In genomic region chr1:154726361-154727161, GRCm38 (mm10) we compare ENCODE assay signal across 8 mouse cellular contexts.
DNase-seq lines count a peak whose midpoint lies in the region; ATAC-seq lines count a peak whose summit lies in the region.

No protein-coding gene starts in this region.

- no peak overlapping the region for H3K27ac ChIP-seq in embryonic facial prominence, embryonic 15.5 days (replicated peaks)
- no peak overlapping the region for H3K27ac ChIP-seq in intestine, embryonic 15.5 days

- peaks cover 23% of the 10 kb centered on the region; the same call in 1 of the 2 replicates for H3K4me1 ChIP-seq in embryonic facial prominence, embryonic 15.5 days
- peaks cover 6% of the 10 kb centered on the region; the same call in 1 of the 2 replicates for H3K4me1 ChIP-seq in intestine, embryonic 15.5 days (replicated peaks)

- H3K4me2 ChIP-seq in embryonic facial prominence, embryonic 15.5 days (replicated peaks): peak overlapping the region; percentile 66
- peak overlapping the region; percentile 69 for H3K4me2 ChIP-seq in intestine, embryonic 15.5 days (replicated peaks)

- peak; percentile 52 to 64 for DNase-seq in layer of hippocampus, postnatal 10 days (ENCODE audit: low spot score in 2 of 2)
- no peak for DNase-seq in layer of hippocampus, adult 8-10 months (ENCODE audit: low spot score in 2 of 2)
- peak; percentile 46 for DNase-seq in cerebellum, adult 11 months
- peak; percentile 73 for DNase-seq in right cerebral cortex, postnatal 4 days
- DNase-seq in gastrocnemius, adult 18-20 months (ENCODE audit: low spot score): no peak

- no peaks in the 10 kb centered on the region for H3K36me3 ChIP-seq in embryonic facial prominence, embryonic 15.5 days
- no peaks in the 10 kb centered on the region for H3K36me3 ChIP-seq in intestine, embryonic 15.5 days

- under 1% methylated on average over 45 of the region's 45 CpGs for WGBS in embryonic facial prominence, embryonic 15.5 days
- 1% methylated on average over 45 of the region's 45 CpGs for WGBS in intestine, embryonic 15.5 days

- ATAC-seq in embryonic facial prominence, embryonic 15.5 days (ENCODE audit: insufficient number of reproducible peaks, low FRiP score, low TSS enrichment, low read depth): no peak
- no peak for ATAC-seq in intestine, embryonic 15.5 days
- ATAC-seq in megakaryocyte, adult 5-6 weeks (ENCODE audit: poor library complexity, severe bottlenecking): peak; percentile 19; the same call in 1 of the 2 replicates

- H3K9ac ChIP-seq in embryonic facial prominence, embryonic 15.5 days: no peak overlapping the region
- no peak overlapping the region for H3K9ac ChIP-seq in intestine, embryonic 15.5 days

- peak overlapping the region; percentile 45 for H3K4me3 ChIP-seq in embryonic facial prominence, embryonic 15.5 days (replicated peaks)
- H3K4me3 ChIP-seq in intestine, embryonic 15.5 days (replicated peaks): peak overlapping the region; percentile 37

- no peaks in the 10 kb centered on the region for H3K9me3 ChIP-seq in embryonic facial prominence, embryonic 15.5 days (replicated peaks)
- H3K9me3 ChIP-seq in intestine, embryonic 15.5 days: no peaks in the 10 kb centered on the region

- peaks cover 82% of the 10 kb centered on the region for H3K27me3 ChIP-seq in embryonic facial prominence, embryonic 15.5 days
- peaks cover 58% of the 10 kb centered on the region for H3K27me3 ChIP-seq in intestine, embryonic 15.5 days (replicated peaks)

Comparison
In these comparisons a context has a peak if more than half of its experiments do, and no peak if none do; other contexts are left out.
1. DNase-seq: peak in layer of hippocampus, postnatal 10 days (2 of 2), cerebellum, adult 11 months (single experiment) and right cerebral cortex, postnatal 4 days (single experiment); none in layer of hippocampus, adult 8-10 months (0 of 2) and gastrocnemius, adult 18-20 months (single experiment).